Comparison of ENCODE assay signal across 19 mouse cellular contexts in genomic region chr2:48694509-48694908, GRCm38 (mm10).
"Had no signal": no experiment of that assay in that cellular context is flagged by ENCODE, and none has a peak within 500 bp of the region (broad histone marks: within the 10 kb centered on the region; RNA-seq: fewer than 3 reads in every experiment).

No protein-coding gene starts in this region.

- H3K9ac ChIP-seq: liver, embryonic 13.5 days; liver, embryonic 15.5 days; liver, postnatal 0 days; lung, embryonic 15.5 days; midbrain, embryonic 12.5 days; neural tube, embryonic 12.5 days; stomach, embryonic 15.5 days had no signal

- H3K27me3 ChIP-seq: liver, embryonic 13.5 days; liver, embryonic 15.5 days; lung, embryonic 15.5 days; midbrain, embryonic 12.5 days; neural tube, embryonic 12.5 days; stomach, embryonic 15.5 days had no signal

- H3K4me3 ChIP-seq: liver, embryonic 13.5 days; liver, embryonic 15.5 days; lung, embryonic 15.5 days; midbrain, embryonic 10.5 days; midbrain, embryonic 12.5 days; neural tube, embryonic 12.5 days; stomach, embryonic 15.5 days had no signal

- DNase-seq: liver, embryonic 13.5 days; liver, postnatal 0 days; lung, adult 2 months; lung, postnatal 14 days; lung, postnatal 36 days; midbrain, embryonic 14.5 days; right cerebral cortex, postnatal 14 days; thymus, adult 18-20 months; thymus, postnatal 14 days; thymus, postnatal 36 days had no signal

- H3K4me2 ChIP-seq: liver, embryonic 13.5 days; liver, embryonic 15.5 days; lung, embryonic 15.5 days; midbrain, embryonic 12.5 days; neural tube, embryonic 12.5 days; stomach, embryonic 15.5 days had no signal

- H3K27ac ChIP-seq: liver, embryonic 13.5 days; liver, embryonic 15.5 days; lung, embryonic 15.5 days; midbrain, embryonic 10.5 days; midbrain, embryonic 12.5 days; neural tube, embryonic 12.5 days; stomach, embryonic 15.5 days; stomach, postnatal 0 days had no signal

- H3K9me3 ChIP-seq: liver, embryonic 13.5 days; liver, embryonic 15.5 days; lung, embryonic 15.5 days; midbrain, embryonic 10.5 days; midbrain, embryonic 12.5 days; neural tube, embryonic 12.5 days; stomach, embryonic 15.5 days had no signal

- ATAC-seq: liver, postnatal 0 days; lung, postnatal 0 days; midbrain, embryonic 16.5 days had no signal

- H3K36me3 ChIP-seq: liver, embryonic 13.5 days; liver, embryonic 15.5 days; lung, embryonic 15.5 days; midbrain, embryonic 10.5 days; midbrain, embryonic 12.5 days; neural tube, embryonic 12.5 days; stomach, embryonic 15.5 days had no signal

- H3K4me1 ChIP-seq: liver, embryonic 13.5 days; liver, embryonic 15.5 days; lung, embryonic 15.5 days; midbrain, embryonic 10.5 days; midbrain, embryonic 12.5 days; neural tube, embryonic 12.5 days; stomach, embryonic 15.5 days had no signal
